Mouse (Mus musculus) heart, adult 2 months (tissue): ENCODE data around the gene Ang.

Experiments
- CTCF ChIP-seq: fragments of 200-600 bp; IDR thresholded peaks from 2 replicates; pipeline ENCODE4 v1.8.1; 2022; ENCODE audit warnings: antibody characterized with exemption, mild to moderate bottlenecking, moderate library complexity
- EP300 ChIP-seq: fragments of 200-500 bp; IDR thresholded peaks from 2 replicates; pipeline ENCODE4 v1.6.1; 2011; ENCODE audit warnings: low read depth, low read length, control low read depth; ENCODE audit not compliant: insufficient read depth

- TF ChIP-seq EP300 (no peak), CTCF (no peak)
Measured at GRCm38 (mm10) chr14:51142568-51142967, 51.6 kb downstream of the Ang start.
